Mouse (Mus musculus) heart, embryonic 13.5 days (tissue): ENCODE measurements at regions not wholly inside any gene's neighbourhood (a gene's known extent, or its start where the extent isn't known, plus 50 kb on each side); places are given as distances from the start of the nearest gene placed in this dataset.

Experiments used
- ATAC-seq: fragments of 200-750 bp; cut with Nextera tagmentation; 2 replicates; pipeline ENCODE4 v1.8.0; 2017; ENCODE audit warnings: moderate TSS enrichment; ENCODE audit not compliant: insufficient number of reproducible peaks, low FRiP score, low TSS enrichment; ENCODE audit errors: extremely low read depth
- H3K27ac ChIP-seq: fragments of 300-500 bp; sonication (generic); replicated peaks from 2 replicates; pipeline ENCODE4 v1.5.1; 2015; ENCODE audit warnings: moderate library complexity, mild to moderate bottlenecking, inconsistent platforms
- H3K27me3 ChIP-seq: fragments of 300-500 bp; sonication (generic); replicated peaks from 2 replicates; pipeline ENCODE4 v1.6.1; 2015; ENCODE audit warnings: mild to moderate bottlenecking, inconsistent platforms
- H3K36me3 ChIP-seq: fragments of 300-500 bp; sonication (generic); 2 replicates; pipeline ENCODE4 v1.6.1; 2015; ENCODE audit warnings: mild to moderate bottlenecking, inconsistent platforms
- H3K4me1 ChIP-seq: fragments of 300-500 bp; sonication (generic); 2 replicates; pipeline ENCODE4 v1.6.1; 2015; ENCODE audit warnings: inconsistent platforms
- H3K4me2 ChIP-seq: fragments of 300-500 bp; sonication (generic); 2 replicates; pipeline ENCODE4 v1.6.1; 2015; ENCODE audit warnings: inconsistent platforms, mild to moderate bottlenecking, moderate library complexity
- H3K4me3 ChIP-seq: fragments of 300-500 bp; sonication (generic); 2 replicates; pipeline ENCODE4 v1.5.1; 2015; ENCODE audit warnings: moderate library complexity, mild to moderate bottlenecking, inconsistent platforms
- H3K9ac ChIP-seq: fragments of 300-500 bp; sonication (generic); 2 replicates; pipeline ENCODE4 v1.6.1; 2015; ENCODE audit warnings: inconsistent platforms, mild to moderate bottlenecking, moderate library complexity
- H3K9me3 ChIP-seq: fragments of 300-500 bp; sonication (generic); 2 replicates; pipeline ENCODE4 v1.6.1; 2016; ENCODE audit warnings: inconsistent platforms
- WGBS: fragments of 180-500 bp; shearing (Covaris S2); methylation state at CpG from one replicate; pipeline ENCODE4 v1.1.7; 2015; ENCODE audit warnings: mixed read lengths; 5-methylcytosine and 5-hydroxymethylcytosine counted together

DNA sequence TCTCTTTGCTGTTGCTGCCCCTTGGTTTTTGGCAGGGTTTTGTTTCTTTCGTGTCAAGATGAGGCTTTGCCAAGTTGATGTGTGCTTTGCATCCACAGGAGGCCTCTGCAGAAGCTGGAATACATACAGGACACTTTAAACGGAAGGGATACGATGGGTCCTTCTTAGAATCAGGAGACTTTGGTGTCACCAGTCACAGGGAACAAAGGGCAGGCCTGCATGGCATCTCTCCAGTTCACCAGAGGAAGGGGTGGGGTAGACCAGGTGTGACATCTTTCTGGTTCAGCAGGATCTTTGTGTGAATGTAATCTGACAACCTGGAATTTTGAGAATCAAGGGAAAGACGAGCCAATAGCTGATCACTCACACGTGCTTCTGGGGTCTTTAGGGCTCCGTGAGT, 284.5 kb upstream of the Runx1 start:
- 86% methylated on average over 6 of the region's 6 CpGs for WGBS

DNA sequence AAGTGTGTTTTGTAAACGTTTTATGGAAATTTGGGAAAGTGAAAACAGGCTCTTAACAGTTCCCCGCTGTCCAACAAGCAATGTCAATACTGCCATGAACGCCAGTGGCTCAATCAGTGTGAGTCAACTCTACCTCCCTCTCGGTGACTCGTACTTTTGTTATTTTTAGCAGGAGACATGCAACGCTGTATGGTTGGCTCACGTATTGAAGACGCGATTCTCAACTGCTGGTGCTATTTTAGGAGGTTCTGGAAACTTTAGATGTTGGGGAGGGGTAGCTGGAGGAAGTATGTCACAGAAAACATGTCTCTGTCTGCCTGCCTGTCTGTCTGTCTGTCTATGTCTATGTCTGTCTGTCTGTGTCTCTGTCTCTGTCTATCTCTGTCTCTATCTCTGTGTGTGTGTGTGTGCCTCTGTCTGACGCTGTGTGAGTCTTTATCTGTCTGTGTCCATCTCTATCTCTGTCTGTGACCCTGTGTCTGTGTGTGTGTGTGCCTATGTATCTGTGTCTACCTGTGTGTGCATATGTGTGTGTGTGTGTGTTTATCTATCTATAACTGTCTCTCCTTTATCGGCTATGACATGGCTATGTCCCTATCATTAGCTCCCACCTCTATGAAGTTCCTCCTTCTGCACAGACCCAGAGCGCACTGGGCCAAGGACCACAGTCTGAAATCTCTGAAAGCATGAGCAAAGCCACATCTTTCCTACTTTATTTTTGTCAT, 283.9 kb upstream of the Runx1 start:
- Histone ChIP-seq H3K9ac (no peak overlapping the region), H3K4me2 (peak overlapping the region; percentile 24; the same call in 1 of the 2 replicates), H3K27me3 (0 out of 2 replicates have a peak, but pooled peaks cover 6% of the 10 kb centered on the region), H3K36me3 (no peaks in the 10 kb centered on the region), H3K4me3 (no peak overlapping the region), H3K9me3 (no peaks in the 10 kb centered on the region), H3K27ac (peak overlapping the region; percentile 31; the same call in 1 of the 2 replicates), H3K4me1 (peaks cover 11% of the 10 kb centered on the region)
- ATAC-seq, result no peak
- 35% methylated on average over 12 of the region's 12 CpGs for WGBS

More for the DNA sequence above, 284.5 kb upstream of the Runx1 start:
- no peak for ATAC-seq
- Histone ChIP-seq H3K4me3 (no peak overlapping the region), H3K27me3 (0 out of 2 replicates have a peak, but pooled peaks cover 6% of the 10 kb centered on the region), H3K9me3 (no peaks in the 10 kb centered on the region), H3K4me2 (no peak overlapping the region), H3K27ac (peak overlapping the region; percentile 31; the same call in 1 of the 2 replicates), H3K36me3 (no peaks in the 10 kb centered on the region), H3K4me1 (peaks cover 11% of the 10 kb centered on the region), H3K9ac (no peak overlapping the region)

DNA sequence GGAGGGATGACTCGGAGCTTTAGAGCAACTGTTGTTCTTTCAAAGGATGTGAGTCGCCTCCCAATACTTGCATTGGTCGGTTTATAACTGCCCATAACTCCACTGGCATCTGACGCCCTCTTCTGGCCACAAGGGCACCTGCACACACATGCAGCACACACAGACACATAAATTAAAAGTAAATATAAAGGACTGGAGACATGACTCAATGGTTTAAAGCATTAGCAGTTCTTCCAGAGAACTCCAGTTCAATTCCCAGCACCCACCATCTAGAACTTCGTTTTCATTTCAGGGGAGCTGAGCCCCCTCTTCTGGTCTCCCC, 281.5 kb upstream of the Runx1 start:
- no peak overlapping the region for H3K9ac ChIP-seq
- H3K36me3 ChIP-seq, result no peaks in the 10 kb centered on the region
- H3K4me3 ChIP-seq, result no peak overlapping the region
- no peaks in the 10 kb centered on the region for H3K9me3 ChIP-seq
- H3K27me3 ChIP-seq, result no peaks in the 10 kb centered on the region
- no peak overlapping the region for H3K4me2 ChIP-seq
- 83% methylated on average over 5 of the region's 5 CpGs for WGBS
- H3K27ac ChIP-seq, result no peak overlapping the region
- peaks cover 11% of the 10 kb centered on the region for H3K4me1 ChIP-seq
- ATAC-seq, result no peak

DNA sequence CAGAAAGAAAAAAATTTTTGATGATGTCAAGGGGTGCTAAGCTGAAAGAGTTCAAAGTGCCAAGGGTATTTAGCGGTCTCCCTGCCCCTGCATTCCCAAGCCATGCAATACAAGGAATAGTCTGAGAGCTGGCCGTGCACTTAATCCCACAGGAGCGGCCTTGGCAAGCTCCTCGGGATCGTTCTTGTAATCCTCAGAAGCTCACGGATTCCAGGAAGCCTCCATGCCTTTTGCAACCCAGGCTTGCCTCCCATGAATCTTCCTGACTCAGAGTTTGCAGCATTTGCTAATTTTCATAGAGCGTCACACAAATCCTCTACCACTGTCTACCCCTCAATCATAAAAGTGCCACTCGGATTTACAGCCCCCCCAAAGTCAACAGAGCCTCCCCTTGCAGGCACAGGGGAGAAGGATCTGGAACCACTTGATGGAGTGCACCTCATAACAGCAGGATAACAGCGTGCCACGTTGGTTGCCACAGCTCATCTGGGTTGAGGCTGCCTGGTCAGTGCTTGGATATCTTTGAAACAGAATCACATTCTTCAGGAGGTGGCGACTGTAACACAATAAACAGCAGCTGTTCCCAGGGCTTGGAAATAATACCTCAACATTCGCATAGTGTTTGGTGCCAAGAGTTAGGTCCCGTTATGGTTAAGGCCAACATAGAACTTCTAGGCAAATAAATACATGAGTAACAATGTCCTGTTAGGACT, 281.0 kb upstream of the Runx1 start:
- H3K36me3 ChIP-seq, result no peaks in the 10 kb centered on the region
- H3K4me3 ChIP-seq, result no peak overlapping the region
- H3K4me2 ChIP-seq, result no peak overlapping the region
- no peaks in the 10 kb centered on the region for H3K27me3 ChIP-seq
- 77% methylated on average over 13 of the region's 13 CpGs for WGBS
- H3K4me1 ChIP-seq, result peaks cover 15% of the 10 kb centered on the region
- H3K27ac ChIP-seq, result no peak overlapping the region
- H3K9ac ChIP-seq, result no peak overlapping the region
- no peak for ATAC-seq
- H3K9me3 ChIP-seq, result no peaks in the 10 kb centered on the region

DNA sequence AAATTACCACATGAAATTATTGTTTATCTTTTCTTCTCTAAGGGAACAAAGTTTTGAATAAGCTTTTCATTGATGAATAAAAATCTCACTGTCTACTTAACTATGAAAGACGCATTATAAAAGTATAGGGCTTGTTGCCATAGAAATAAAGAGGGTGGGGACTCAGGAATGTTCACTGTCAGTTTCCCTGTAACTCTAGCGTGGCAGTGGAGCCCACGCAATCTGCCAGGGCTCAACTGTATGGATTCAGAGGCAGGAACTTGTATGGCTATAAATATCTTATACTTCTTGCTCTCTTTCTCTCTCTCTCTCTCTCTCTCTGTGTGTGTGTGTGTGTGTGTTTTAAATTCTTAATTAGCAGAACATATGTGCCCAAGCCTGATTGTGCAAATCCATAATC, 276.2 kb upstream of the Runx1 start:
- Histone ChIP-seq H3K36me3 (no peaks in the 10 kb centered on the region), H3K9me3 (no peaks in the 10 kb centered on the region), H3K4me2 (no peak overlapping the region), H3K9ac (no peak overlapping the region), H3K4me3 (no peak overlapping the region), H3K27me3 (peaks cover 8% of the 10 kb centered on the region; the same call in 1 of the 2 replicates), H3K4me1 (peaks cover 4% of the 10 kb centered on the region; the same call in 1 of the 2 replicates), H3K27ac (no peak overlapping the region)
- WGBS, result 47% methylated on average over 3 of the region's 3 CpGs
- ATAC-seq, result no peak

DNA sequence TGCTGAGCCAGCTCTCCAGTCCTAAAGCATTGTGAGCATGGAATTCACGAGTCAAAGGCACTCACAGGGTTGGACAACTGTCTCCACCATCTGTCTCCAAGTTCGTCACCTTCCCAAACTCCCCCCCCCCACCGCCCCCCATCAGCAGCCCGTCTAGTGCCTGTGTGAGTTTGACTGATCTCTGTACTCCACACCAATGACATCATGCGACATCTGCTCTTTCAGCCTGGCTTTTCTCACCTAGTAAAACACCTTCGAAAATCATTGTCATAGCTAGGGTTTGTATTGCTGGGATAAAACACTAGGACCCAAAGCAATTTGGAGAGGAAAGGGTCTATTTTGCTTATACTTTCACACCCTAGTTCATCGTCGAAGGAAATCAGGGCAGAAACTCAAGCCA, 272.1 kb upstream of the Runx1 start:
- 46% methylated on average over 8 of the region's 8 CpGs for WGBS
- H3K27me3 ChIP-seq, result peaks cover 8% of the 10 kb centered on the region; the same call in 1 of the 2 replicates
- H3K4me2 ChIP-seq, result no peak overlapping the region
- no peaks in the 10 kb centered on the region for H3K36me3 ChIP-seq
- no peak overlapping the region for H3K27ac ChIP-seq
- no peaks in the 10 kb centered on the region for H3K9me3 ChIP-seq
- H3K4me3 ChIP-seq, result no peak overlapping the region
- no peak; the same call in 1 of the 2 replicates for ATAC-seq
- H3K4me1 ChIP-seq, result peaks cover 6% of the 10 kb centered on the region
- H3K9ac ChIP-seq, result no peak overlapping the region

DNA sequence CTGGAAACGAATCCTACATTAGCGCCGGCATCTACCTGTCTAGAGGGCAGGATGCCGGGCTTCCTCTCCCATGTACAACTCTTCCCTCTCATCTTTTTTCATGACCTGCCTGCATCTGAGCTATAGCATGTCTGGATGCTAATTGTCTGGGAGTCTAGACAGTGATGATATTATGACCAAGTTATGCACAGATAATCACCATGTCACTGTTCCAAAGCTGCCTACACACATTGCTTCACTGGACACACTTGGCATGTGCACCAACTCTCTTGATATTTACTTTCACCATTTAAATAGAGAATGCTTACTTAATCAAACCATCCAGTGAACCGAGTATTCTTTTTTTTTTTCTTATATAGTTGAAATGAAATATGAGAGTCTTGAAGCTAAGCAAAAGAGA, 270.2 kb upstream of the Runx1 start:
- Histone ChIP-seq H3K36me3 (no peaks in the 10 kb centered on the region), H3K27me3 (peaks cover 9% of the 10 kb centered on the region; the same call in 1 of the 2 replicates), H3K4me3 (no peak overlapping the region), H3K9ac (no peak overlapping the region), H3K4me2 (no peak overlapping the region), H3K9me3 (no peaks in the 10 kb centered on the region), H3K27ac (no peak overlapping the region), H3K4me1 (peaks cover 11% of the 10 kb centered on the region)
- 79% methylated on average over 5 of the region's 5 CpGs for whole genome bisulfite sequencing
- ATAC-seq, result no peak

DNA sequence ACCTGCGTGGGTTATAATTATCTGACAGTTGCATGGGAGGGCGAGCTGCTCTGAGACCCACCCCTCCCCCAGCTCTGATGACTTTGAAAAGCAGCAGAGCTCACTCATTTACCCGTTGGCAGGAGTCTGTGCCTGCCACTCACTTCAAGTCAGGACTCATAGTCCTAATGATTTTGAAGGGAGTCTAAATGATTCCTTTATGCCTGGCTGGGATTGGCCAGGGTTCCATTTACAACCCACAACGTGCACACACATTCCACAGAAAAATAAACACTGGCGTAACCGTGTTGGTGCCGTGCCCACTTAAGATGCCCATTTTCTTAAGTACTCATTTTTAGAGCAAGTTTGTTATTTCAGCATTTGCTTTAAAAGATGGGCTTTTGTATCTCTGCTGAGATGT, 266.8 kb upstream of the Runx1 start:
- Histone ChIP-seq H3K27me3 (peaks cover 21% of the 10 kb centered on the region; the same call in 1 of the 2 replicates), H3K4me2 (no peak overlapping the region), H3K36me3 (no peaks in the 10 kb centered on the region), H3K4me1 (peaks cover 11% of the 10 kb centered on the region), H3K9ac (no peak overlapping the region), H3K4me3 (no peak overlapping the region), H3K27ac (peak overlapping the region; percentile 5; the same call in 1 of the 2 replicates), H3K9me3 (no peaks in the 10 kb centered on the region)
- 38% methylated on average over 7 of the region's 7 CpGs for WGBS
- no peak for ATAC-seq

DNA sequence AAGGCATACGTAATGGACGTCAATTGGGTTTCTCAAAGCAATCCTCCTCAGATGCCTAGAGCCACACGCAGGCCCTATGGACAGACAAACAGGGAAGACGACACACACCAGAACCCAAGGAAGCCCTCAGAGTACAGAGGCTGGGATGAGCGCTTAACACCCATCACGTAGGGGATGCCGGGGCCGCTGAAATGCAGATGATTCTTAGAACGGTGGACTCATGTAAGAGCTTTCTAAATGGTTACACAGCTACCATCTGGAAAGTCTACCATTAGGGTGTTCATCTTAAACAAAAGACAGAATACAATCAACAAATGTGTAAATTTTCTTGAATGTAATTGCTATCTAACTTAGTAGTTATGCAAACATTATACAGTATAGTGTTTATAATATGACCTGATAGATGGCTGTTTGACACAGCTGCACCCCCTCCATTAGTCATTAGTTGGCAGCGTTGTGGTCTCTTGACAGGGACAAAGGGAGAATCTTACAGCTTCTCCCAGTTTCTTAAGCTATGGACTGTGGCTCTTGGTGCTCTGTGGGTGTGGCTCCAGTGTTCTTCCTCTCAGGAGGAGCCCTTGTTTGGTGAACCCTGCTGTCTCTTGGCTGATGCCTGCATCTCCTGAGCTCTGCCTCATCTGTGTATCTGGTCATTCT, 259.4 kb upstream of the Runx1 start:
- Histone ChIP-seq H3K4me1 (0 out of 2 replicates have a peak, but pooled peaks cover 5% of the 10 kb centered on the region), H3K27me3 (peaks cover 32% of the 10 kb centered on the region), H3K9me3 (no peaks in the 10 kb centered on the region), H3K27ac (no peak overlapping the region), H3K4me2 (no peak overlapping the region), H3K4me3 (no peak overlapping the region), H3K9ac (no peak overlapping the region), H3K36me3 (no peaks in the 10 kb centered on the region)
- WGBS, result 84% methylated on average over 10 of the region's 10 CpGs
- ATAC-seq, result no peak

DNA sequence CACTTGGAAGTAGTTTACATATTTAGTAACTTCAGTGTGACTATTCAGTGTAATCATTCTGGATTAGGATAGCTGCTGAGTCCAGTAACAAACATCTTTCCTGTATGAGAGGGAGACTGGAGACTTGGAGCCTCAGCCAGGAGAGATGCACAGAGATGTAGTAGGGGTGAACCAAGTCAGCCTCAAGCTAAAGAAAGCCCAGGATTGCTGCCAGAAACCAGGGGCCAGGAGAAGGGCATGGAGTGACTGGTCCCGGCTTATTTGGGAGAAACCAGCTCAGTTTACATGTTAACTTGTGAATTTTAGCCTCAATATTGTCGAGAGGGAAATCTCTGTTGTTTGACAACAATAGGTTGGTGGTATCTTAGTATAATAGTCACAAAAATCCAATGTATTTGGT, 257.8 kb upstream of the Runx1 start:
- 69% methylated on average over 2 of the region's 2 CpGs for WGBS
- no peak for ATAC-seq

DNA sequence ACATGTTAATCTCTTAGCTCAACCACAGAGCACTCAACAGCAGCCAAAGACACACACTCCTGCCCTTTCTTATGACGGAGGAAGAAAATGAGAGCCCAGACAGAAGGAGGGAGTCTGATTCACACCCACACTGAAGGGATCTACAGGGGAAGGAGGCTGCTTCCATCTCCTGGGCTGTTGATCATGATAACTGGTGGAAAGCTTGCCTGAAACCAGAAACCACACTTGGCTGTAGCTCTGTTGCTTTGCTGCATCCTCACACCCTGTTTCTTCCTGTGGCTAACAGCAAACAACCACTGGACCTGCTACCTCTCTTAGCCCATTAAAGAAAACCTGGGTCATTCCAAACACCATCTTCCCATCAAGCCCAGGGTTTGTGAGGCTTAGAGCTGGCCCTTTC, 257.2 kb upstream of the Runx1 start:
- no peaks in the 10 kb centered on the region for H3K36me3 ChIP-seq
- no peak for ATAC-seq
- H3K9me3 ChIP-seq, result peaks cover 2% of the 10 kb centered on the region; the same call in 1 of the 2 replicates
- 68% methylated on average over 1 of the region's 1 CpGs for WGBS
- H3K4me2 ChIP-seq, result no peak overlapping the region
- no peak overlapping the region for H3K4me3 ChIP-seq
- peaks cover 17% of the 10 kb centered on the region; the same call in 1 of the 2 replicates for H3K4me1 ChIP-seq
- no peak overlapping the region for H3K27ac ChIP-seq
- peaks cover 33% of the 10 kb centered on the region for H3K27me3 ChIP-seq
- H3K9ac ChIP-seq, result no peak overlapping the region

More for the DNA sequence above, 257.8 kb upstream of the Runx1 start:
- Histone ChIP-seq H3K9ac (no peak overlapping the region), H3K4me3 (no peak overlapping the region), H3K9me3 (no peaks in the 10 kb centered on the region), H3K4me2 (no peak overlapping the region), H3K27me3 (peaks cover 33% of the 10 kb centered on the region), H3K4me1 (peaks cover 17% of the 10 kb centered on the region; the same call in 1 of the 2 replicates), H3K27ac (no peak overlapping the region), H3K36me3 (no peaks in the 10 kb centered on the region)
